Mouse (Mus musculus): ENCODE results near the gene Chn2. TPM values are rescaled to one million over a fixed set of nuclear protein-coding genes. Genes with fewer than 3 reads are reported as not detected.

The Chn2 gene
- polyA plus RNA-seq, 1 experiment from 2014 or later = 12.4 TPM

DNA sequence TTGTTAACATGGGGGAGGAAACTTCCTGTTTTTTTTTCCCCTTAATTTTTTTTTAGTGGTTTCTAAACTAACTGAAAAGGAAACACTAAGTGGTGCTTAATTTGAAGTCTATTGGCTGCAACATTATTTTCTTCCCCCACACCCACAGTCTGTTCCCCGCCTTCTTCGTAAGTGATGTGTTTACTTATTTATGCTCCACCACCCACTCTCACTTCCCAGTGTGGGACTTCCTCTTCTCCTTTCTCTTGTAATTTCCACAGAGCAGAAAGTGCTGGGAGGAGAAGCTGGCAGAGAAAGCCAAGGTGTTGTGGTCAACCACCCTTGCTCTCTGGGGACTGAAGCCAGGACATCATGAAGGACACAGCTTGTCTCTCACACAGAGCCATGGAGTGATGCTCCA lies 43.2 kb downstream of the Chn2 start:
- no peaks in the 10 kb centered on the region for H3K36me3 ChIP-seq
- no peaks in the 10 kb centered on the region for H3K9me3 ChIP-seq
- no peak for ATAC-seq (ENCODE audit: low FRiP score, low read depth)
- H3K4me2 ChIP-seq (replicated peaks) = no peak overlapping the region
- H3K4me3 ChIP-seq = no peak overlapping the region
- no peak overlapping the region for H3K9ac ChIP-seq
- 76% methylated on average over 2 of the region's 2 CpGs for WGBS
- no peak overlapping the region for H3K27ac ChIP-seq
- no peaks in the 10 kb centered on the region; the same call in 1 of the 2 replicates for H3K4me1 ChIP-seq
- H3K27me3 ChIP-seq = no peaks in the 10 kb centered on the region

DNA sequence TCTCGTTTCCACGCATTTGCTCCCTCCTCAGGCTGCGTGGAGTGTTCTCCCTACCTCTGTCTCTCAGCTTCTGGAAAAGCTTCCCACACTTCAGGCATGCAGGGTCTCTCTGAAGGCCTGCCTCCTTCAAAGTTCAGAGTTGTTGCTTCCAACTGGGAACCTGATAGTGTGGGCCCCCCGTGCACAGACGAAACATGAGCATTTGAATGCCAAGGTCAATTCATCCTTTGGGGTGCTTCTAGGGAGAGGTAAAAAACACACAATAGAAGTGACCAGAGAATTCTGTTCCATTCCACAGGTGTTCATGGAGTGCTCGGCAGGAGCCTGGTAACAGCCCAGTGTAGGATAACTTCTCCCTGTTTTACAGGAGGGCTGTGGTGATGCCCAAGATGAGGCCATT lies 44.7 kb downstream of the Chn2 start:
- Histone ChIP-seq H3K4me2 (replicated peaks) (no peak overlapping the region), H3K4me3 (no peak overlapping the region), H3K27me3 (no peaks in the 10 kb centered on the region), H3K4me1 (no peaks in the 10 kb centered on the region; the same call in 1 of the 2 replicates), H3K9me3 (no peaks in the 10 kb centered on the region), H3K9ac (no peak overlapping the region), H3K27ac (no peak overlapping the region), H3K36me3 (no peaks in the 10 kb centered on the region)
- 73% methylated on average over 6 of the region's 6 CpGs for WGBS
- no peak for ATAC-seq (ENCODE audit: low FRiP score, low read depth)

DNA sequence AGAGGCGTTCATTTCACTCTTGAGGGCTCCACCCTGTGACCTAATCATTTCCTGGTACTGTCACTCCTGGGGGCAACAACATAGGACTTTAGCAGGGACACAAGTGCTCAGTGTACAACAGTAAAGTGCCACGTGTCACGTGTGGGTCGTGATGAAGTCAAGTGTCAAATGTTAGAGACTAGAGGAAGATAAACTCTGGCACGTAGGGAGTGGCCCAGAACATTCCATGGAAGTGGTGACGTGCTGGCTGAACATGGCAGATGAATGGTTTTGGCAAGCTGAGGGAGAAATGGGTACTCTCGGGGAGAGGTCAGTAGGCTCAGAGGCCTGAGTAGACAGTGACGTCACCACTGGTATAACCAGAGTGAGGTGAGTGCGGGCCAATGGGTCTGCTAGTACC lies 45.7 kb downstream of the Chn2 start:
- no peaks in the 10 kb centered on the region for H3K9me3 ChIP-seq
- no peak overlapping the region for H3K4me3 ChIP-seq
- no peak overlapping the region for H3K4me2 ChIP-seq (replicated peaks)
- H3K27me3 ChIP-seq = no peaks in the 10 kb centered on the region
- 87% methylated on average over 9 of the region's 9 CpGs for WGBS
- H3K27ac ChIP-seq = no peak overlapping the region
- no peak overlapping the region for H3K9ac ChIP-seq
- no peaks in the 10 kb centered on the region for H3K36me3 ChIP-seq
- ATAC-seq (ENCODE audit: low FRiP score, low read depth) = no peak
- H3K4me1 ChIP-seq = no peaks in the 10 kb centered on the region; the same call in 1 of the 2 replicates

DNA sequence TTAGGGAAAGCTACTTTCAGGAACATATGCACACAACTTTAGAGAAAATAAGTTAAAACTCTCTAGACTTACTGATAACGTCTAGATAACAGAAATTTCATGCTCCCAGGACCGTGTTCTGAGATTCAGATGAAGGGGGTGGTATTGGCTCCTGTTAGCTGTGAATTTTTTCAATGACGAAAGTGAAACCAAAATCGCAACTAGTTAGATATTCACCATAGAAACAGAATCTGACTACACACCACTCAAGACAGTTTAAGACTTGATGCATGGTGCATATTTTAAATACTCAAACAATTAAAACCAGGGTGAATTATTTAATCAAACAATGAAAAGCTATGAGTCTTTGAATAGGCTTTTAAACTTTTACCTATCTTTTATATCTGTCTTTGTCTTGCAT lies 48.8 kb downstream of the Chn2 start:
- Histone ChIP-seq H3K36me3 (no peaks in the 10 kb centered on the region), H3K9ac (no peak overlapping the region), H3K4me3 (no peak overlapping the region), H3K27ac (no peak overlapping the region), H3K4me2 (replicated peaks) (no peak overlapping the region), H3K4me1 (no peaks in the 10 kb centered on the region; the same call in 1 of the 2 replicates), H3K27me3 (no peaks in the 10 kb centered on the region), H3K9me3 (no peaks in the 10 kb centered on the region)
- ATAC-seq (ENCODE audit: low FRiP score, low read depth) = no peak
- 90% methylated on average over 4 of the region's 4 CpGs for WGBS

DNA sequence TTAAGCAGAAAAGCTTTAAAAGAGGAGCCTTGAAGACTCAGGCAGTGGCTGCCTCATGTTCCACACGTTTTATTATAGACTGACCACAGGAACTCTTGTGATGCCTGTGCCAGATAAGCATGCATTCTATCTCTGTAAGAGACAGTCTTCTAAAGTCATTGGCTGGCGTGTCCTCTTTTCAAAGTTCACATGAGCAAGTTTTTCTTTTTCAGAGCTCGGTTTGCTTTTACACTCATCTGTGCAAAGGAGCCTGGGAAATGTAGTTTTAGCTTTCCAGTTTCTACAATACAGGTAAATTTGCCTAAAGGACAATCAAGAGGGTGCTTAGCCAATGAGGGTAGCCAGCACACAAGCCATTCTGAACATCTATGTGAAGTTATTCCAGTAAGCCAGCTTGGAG lies 51.5 kb downstream of the Chn2 start:
- no peaks in the 10 kb centered on the region for H3K36me3 ChIP-seq
- no peak overlapping the region for H3K4me3 ChIP-seq
- 72% methylated on average over 3 of the region's 3 CpGs for WGBS
- no peak overlapping the region for H3K4me2 ChIP-seq (replicated peaks)
- no peaks in the 10 kb centered on the region for H3K9me3 ChIP-seq
- no peak for ATAC-seq (ENCODE audit: low FRiP score, low read depth)
- no peaks in the 10 kb centered on the region for H3K4me1 ChIP-seq
- H3K27me3 ChIP-seq = no peaks in the 10 kb centered on the region
- H3K9ac ChIP-seq = no peak overlapping the region
- no peak overlapping the region for H3K27ac ChIP-seq

DNA sequence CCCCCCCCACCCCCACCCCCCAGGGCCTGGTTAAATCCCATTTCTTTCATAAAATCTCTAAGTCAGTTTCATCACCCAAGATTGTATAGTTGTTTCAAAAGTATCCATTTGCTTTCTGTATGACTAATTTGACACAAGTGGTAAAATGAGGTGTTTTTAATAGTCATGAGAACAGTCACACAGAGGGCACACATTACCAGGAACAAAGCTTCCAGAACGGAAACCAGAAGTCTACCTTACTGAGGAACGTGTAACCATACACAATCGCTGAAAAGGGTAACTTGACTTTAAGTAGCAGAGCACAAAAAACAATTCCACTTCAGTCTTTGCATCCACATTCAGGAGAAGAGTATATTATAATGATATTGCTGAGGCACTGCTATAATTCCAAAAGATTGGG lies 53.6 kb downstream of the Chn2 start:
- Histone ChIP-seq H3K9ac (no peak overlapping the region), H3K36me3 (no peaks in the 10 kb centered on the region), H3K27ac (no peak overlapping the region), H3K4me2 (replicated peaks) (no peak overlapping the region), H3K9me3 (no peaks in the 10 kb centered on the region), H3K4me1 (no peaks in the 10 kb centered on the region), H3K27me3 (no peaks in the 10 kb centered on the region), H3K4me3 (no peak overlapping the region)
- 53% methylated on average over 3 of the region's 3 CpGs for WGBS
- no peak for ATAC-seq (ENCODE audit: low FRiP score, low read depth)

DNA sequence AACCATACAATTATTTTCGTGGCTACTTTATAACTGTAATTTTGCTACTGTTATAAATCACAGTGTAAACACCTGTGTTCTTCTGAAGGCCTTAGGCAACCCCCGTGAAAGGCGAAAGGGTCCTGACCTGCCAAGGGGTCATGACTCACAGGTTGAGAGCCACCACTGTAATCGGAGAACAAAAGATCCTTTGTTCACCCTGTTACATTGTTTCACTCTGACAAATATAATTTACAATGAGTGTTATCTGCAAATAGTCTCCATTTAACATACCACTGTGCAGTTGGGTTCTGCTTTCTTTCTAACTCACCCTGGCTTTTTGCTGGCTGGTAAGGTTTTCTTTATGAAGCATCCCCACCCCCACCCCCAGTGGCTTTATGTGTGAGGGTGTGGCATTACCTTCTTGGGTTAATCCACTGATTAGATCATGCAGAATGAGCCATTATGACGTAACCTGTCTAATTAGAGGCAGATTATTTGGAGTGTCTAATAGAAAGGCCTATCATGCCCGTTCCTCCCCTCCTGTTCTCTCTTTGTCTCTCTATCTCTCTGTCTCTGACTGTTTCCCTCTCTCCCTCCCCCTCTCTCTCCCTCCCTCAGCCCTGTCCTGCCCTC lies 56.9 kb downstream of the Chn2 start:
- Histone ChIP-seq H3K27ac (no peak overlapping the region), H3K4me1 (peaks cover 5% of the 10 kb centered on the region; the same call in 1 of the 2 replicates), H3K4me3 (no peak overlapping the region), H3K27me3 (no peaks in the 10 kb centered on the region), H3K4me2 (replicated peaks) (no peak overlapping the region), H3K9ac (no peak overlapping the region), H3K9me3 (no peaks in the 10 kb centered on the region), H3K36me3 (no peaks in the 10 kb centered on the region)
- WGBS = 35% methylated on average over 6 of the region's 6 CpGs
- ATAC-seq (ENCODE audit: low FRiP score, low read depth) = no peak

DNA sequence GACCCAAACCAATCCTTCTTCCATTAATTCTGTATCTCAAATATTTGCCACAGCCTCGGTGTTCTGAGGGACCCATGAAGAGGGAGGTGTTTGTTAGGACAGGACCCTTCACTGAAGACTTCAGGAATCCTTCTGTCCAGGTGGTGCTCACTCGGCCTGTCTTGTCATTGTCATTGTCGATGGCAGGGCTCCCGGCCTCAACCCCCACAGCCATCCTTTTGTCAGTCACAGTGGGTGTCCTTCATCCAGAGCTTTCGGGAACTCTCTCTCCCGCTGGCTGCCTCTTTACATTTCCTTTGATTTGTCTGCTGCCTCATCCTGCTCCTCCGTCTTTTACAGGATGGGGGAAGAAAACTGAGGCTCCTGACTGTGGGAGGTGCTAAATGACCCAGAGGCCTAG lies 57.5 kb downstream of the Chn2 start:
- Histone ChIP-seq H3K4me1 (peaks cover 5% of the 10 kb centered on the region; the same call in 1 of the 2 replicates), H3K27ac (no peak overlapping the region), H3K36me3 (no peaks in the 10 kb centered on the region), H3K4me3 (no peak overlapping the region), H3K9me3 (no peaks in the 10 kb centered on the region), H3K4me2 (replicated peaks) (no peak overlapping the region), H3K27me3 (no peaks in the 10 kb centered on the region), H3K9ac (no peak overlapping the region)
- WGBS = 29% methylated on average over 7 of the region's 7 CpGs
- ATAC-seq (ENCODE audit: low FRiP score, low read depth) = no peak

DNA sequence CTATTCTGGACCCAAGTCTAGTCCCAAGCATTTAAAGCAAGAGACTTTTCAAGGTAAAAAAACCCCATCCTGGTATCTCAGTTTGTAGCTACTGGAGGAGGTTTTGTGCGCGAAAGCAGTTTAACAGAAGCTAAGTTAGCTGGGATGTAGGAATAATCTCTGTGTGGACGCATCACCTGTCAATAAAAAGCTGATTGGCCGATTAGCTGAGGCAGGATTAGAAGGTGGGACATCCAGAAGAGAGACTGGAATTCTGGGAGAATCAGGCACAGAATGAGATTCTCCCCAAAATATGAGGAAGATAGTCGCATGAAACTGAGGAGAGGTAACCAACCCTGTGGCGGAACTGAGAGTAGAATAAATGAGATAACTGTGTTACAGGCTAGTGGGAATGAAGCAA lies 59.0 kb downstream of the Chn2 start:
- 90% methylated on average over 6 of the region's 6 CpGs for WGBS
- H3K27me3 ChIP-seq = no peaks in the 10 kb centered on the region
- no peaks in the 10 kb centered on the region for H3K9me3 ChIP-seq
- H3K4me2 ChIP-seq (replicated peaks) = no peak overlapping the region
- no peak overlapping the region for H3K9ac ChIP-seq
- peaks cover 5% of the 10 kb centered on the region; the same call in 1 of the 2 replicates for H3K4me1 ChIP-seq
- no peak overlapping the region for H3K4me3 ChIP-seq
- no peaks in the 10 kb centered on the region for H3K36me3 ChIP-seq
- no peak overlapping the region for H3K27ac ChIP-seq
- ATAC-seq (ENCODE audit: low FRiP score, low read depth) = no peak

DNA sequence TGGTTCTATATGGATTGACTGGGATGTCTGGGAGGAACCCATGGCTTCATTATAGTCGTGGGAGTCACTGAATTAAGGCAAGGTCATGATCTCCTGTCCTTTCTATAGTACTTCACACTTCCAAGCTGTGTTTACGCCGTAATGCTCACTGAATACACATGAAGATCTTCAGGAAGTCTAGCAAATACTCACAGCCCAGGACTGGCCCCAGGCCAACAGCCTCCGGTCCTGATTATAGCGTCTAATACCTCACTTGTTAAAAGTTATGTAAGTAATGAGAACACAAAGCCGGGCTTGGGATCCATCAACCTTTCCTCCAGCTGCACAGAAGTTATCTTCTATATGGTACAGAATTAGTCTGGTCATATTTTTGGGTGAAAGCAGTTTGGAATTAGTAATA lies 60.3 kb downstream of the Chn2 start:
- Histone ChIP-seq H3K4me3 (no peak overlapping the region), H3K36me3 (no peaks in the 10 kb centered on the region), H3K27ac (no peak overlapping the region), H3K9ac (no peak overlapping the region), H3K4me1 (peaks cover 5% of the 10 kb centered on the region; the same call in 1 of the 2 replicates), H3K4me2 (replicated peaks) (no peak overlapping the region), H3K27me3 (no peaks in the 10 kb centered on the region), H3K9me3 (no peaks in the 10 kb centered on the region)
- WGBS = 44% methylated on average over 6 of the region's 6 CpGs
- no peak for ATAC-seq (ENCODE audit: low FRiP score, low read depth)

DNA sequence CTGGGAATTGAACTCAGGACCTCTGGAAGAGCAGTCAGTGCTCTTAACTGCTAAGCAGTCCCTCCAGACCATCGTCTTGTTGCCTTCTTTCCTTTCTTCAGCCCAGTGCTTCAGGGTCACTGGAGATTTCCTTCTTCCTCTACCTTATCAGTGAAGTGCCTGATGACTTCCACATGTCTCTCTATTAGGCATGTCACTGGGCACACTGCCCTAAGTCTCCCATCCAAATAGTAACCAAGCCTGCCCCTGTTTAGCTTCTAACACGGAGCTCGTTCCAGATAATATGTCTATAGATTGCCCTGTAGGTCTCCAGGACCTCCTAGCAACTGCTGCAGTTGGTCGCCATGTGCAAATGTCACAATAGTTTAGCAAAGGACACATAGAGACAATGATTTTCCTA lies 62.9 kb downstream of the Chn2 start:
- Histone ChIP-seq H3K4me1 (peaks cover 5% of the 10 kb centered on the region; the same call in 1 of the 2 replicates), H3K4me2 (replicated peaks) (no peak overlapping the region), H3K9me3 (no peaks in the 10 kb centered on the region), H3K4me3 (no peak overlapping the region), H3K9ac (no peak overlapping the region), H3K27me3 (no peaks in the 10 kb centered on the region), H3K36me3 (no peaks in the 10 kb centered on the region), H3K27ac (no peak overlapping the region)
- no peak for ATAC-seq (ENCODE audit: low FRiP score, low read depth)
- 67% methylated on average over 4 of the region's 4 CpGs for WGBS

DNA sequence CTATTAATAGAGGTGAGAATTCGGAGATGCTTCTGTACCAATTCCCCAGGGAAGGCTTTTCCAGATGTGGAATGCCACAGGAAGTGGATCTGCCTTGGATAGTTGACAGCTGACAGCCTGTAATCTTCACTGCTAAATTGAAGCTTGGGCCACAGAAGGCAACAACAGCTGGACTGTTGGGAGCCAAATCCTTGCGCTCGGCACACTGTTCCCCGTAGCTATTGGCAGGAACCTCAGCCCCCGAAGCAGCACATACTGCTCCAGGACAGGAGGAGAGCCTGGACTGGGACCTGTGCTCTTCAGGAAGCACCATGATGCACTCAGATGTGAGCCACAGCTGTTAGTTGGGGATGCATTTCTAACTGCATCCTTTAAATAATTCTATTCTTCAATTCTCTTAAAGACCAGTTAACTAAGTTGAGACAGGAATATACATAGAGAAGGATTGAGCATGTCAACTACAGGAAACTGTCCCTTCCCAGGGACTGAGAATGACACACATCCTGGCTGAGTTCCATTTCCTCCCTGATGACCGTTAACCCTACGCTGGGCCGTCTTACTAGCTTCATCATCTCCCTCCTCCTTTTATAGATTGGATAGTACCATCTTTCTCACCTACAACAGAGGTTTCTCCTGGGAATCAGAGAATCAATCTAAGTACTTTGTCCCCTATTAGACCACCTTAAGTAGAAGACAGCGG lies 64.1 kb downstream of the Chn2 start:
- Histone ChIP-seq H3K36me3 (no peaks in the 10 kb centered on the region), H3K9ac (no peak overlapping the region), H3K9me3 (no peaks in the 10 kb centered on the region), H3K27me3 (no peaks in the 10 kb centered on the region), H3K27ac (no peak overlapping the region), H3K4me2 (replicated peaks) (no peak overlapping the region), H3K4me1 (peaks cover 5% of the 10 kb centered on the region; the same call in 1 of the 2 replicates), H3K4me3 (no peak overlapping the region)
- 79% methylated on average over 9 of the region's 9 CpGs for whole genome bisulfite sequencing
- no peak for ATAC-seq (ENCODE audit: low FRiP score, low read depth)
